Mouse (Mus musculus): Measurements from ENCODE around the gene Igsf21.

The Igsf21 gene

GRCm38 (mm10) chr4:140143884-140144525 is 102.6 kb downstream of the Igsf21 start:
- DNase-seq (ENCODE audit: low spot score in 2 of 2) = no peak

DNA sequence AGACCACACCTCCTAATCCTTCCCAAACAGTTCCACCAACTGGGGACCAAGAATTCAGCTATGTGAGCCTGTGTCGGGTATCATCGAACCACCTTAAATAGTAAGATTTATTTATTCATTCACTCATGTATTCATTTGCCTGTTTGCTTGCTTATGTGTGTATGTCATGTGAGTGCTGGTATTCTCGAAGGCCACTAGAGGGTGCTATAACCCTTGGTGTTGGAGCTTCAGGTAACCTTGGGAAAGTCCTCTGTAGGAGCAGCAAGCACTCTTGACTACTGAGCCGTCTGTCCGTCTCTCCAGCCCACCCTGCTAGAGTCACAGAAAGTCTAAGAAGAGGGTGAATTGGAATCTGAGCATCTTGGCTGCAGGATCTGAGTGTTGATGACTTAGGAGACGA is 103.4 kb downstream of the Igsf21 start:
- no peak for DNase-seq (ENCODE audit: low spot score in 2 of 2)

GRCm38 (mm10) chr4:140140485-140140884 is 106.1 kb downstream of the Igsf21 start:
- no peak for DNase-seq (ENCODE audit: low spot score in 2 of 2)

- DNase-seq (ENCODE audit: low spot score in 2 of 2) = no peak
Measured at GRCm38 (mm10) chr4:140138846-140139245, 107.7 kb downstream of the Igsf21 start.

- DNase-seq (ENCODE audit: low spot score in 2 of 2) = no peak
Measured at GRCm38 (mm10) chr4:140131625-140132321, 114.8 kb downstream of the Igsf21 start.

GRCm38 (mm10) chr4:140131201-140131600 is 115.4 kb downstream of the Igsf21 start:
- no peak for DNase-seq (ENCODE audit: low spot score in 2 of 2)

DNA sequence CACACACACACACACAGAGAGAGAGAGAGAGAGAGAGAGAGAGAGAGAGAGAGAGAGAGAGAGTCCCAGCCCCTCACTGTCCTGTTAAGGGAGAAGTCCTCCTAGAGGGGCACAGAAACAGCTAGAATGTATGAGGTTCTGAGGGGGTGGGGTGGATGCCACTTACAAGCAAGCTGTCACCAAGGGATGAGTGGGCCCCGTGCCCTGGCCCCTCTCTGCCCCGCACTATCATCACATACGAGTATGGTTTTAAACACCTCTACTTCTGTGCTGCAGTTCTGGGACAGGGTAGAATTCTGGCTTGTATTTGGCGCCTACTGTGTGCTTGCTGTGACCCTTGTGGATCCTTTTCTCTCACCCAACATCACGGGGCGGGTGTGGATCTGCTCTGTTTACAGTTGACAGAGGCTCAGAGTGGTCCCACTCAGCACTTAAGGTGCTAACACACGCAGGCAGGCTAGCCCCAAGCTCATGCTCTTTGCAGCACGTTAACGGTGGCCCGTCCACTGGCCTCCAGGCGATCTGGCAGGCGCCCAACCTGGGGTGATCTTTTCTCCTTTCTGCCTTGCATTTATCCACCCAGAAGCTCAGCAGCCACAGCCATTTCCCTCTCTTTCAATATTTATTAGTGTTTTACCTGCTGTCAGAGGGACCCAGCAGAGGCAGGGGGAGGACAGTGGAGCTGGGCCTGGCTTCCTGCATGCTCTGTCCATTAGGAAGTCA is 116.9 kb downstream of the Igsf21 start:
- no peak for DNase-seq (ENCODE audit: low spot score in 2 of 2)

GRCm38 (mm10) chr4:140128116-140128515 is 118.5 kb downstream of the Igsf21 start:
- no peak for DNase-seq (ENCODE audit: low spot score in 2 of 2)

DNA sequence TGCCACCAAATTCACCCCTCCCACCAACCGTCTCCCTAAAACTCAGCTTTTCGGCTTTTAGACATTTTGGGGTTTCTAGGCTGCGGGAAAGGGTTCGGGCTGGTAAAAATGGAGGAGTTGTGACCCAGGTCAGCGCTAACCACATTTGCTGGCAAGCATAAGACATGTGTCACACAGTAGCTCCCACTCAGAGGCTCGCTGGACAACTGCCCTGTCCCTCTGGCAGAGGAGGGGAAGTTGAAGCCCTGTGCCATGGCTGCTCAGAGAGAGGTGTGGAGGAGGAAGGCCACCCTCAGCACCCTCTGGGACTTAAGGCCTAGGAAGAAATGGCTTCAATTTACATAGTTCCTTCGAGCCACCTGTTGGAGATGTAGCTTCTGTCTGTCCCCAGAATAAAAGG is 120.8 kb downstream of the Igsf21 start:
- no peak for DNase-seq (ENCODE audit: low spot score in 2 of 2)

- no peak for DNase-seq (ENCODE audit: low spot score in 2 of 2)
Measured at GRCm38 (mm10) chr4:140122534-140122933, 124.0 kb downstream of the Igsf21 start.

- no peak for DNase-seq (ENCODE audit: low spot score in 2 of 2)
Measured at GRCm38 (mm10) chr4:140117275-140117691, 129.3 kb downstream of the Igsf21 start.

- no peak for DNase-seq (ENCODE audit: low spot score in 2 of 2)
Measured at GRCm38 (mm10) chr4:140115756-140116155, 130.8 kb downstream of the Igsf21 start.

GRCm38 (mm10) chr4:140115053-140115452 is 131.5 kb downstream of the Igsf21 start:
- DNase-seq (ENCODE audit: low spot score in 2 of 2) = no peak

- DNase-seq (ENCODE audit: low spot score in 2 of 2) = no peak
Measured at GRCm38 (mm10) chr4:140113690-140114475, 132.7 kb downstream of the Igsf21 start.

DNA sequence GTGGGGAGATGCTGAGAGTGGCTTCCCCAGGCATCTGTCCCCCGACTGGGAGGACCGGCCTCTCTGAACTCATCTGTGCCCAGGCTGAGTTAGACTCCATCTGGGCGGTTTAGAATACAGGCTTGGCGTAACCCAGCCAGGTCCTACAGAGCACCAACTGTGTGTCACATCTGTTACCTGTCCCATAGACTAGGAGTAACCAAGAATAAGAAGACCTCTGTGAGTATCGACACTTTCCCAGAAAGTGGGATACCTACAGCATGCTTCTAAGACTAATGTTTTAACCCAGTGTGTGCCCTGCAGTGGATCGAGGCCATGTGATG is 137.0 kb downstream of the Igsf21 start:
- DNase-seq (ENCODE audit: low spot score in 2 of 2) = no peak

- DNase-seq (ENCODE audit: low spot score in 2 of 2) = no peak
Measured at GRCm38 (mm10) chr4:140108871-140109625, 137.5 kb downstream of the Igsf21 start.

DNA sequence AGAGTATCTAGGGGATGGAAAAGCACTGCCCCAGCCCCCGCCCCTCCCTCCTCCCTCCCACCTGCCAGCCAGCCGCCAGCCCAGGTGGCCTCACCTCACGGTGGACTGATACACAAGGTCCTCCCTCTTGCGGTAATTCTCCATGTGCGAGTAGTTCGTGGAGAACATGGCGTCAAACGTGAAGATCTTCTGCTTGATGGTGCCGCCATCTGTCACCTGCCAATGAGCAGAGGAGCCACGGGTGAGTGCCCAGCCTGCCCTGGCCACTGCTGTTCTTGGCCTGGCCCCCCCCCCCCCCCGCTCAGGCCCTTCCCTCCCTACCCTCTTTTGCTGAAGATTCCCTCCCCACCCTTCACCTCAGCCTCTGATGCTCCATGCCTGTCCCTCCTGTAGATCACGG is 139.4 kb downstream of the Igsf21 start:
- DNase-seq (ENCODE audit: low spot score in 2 of 2) = no peak

DNA sequence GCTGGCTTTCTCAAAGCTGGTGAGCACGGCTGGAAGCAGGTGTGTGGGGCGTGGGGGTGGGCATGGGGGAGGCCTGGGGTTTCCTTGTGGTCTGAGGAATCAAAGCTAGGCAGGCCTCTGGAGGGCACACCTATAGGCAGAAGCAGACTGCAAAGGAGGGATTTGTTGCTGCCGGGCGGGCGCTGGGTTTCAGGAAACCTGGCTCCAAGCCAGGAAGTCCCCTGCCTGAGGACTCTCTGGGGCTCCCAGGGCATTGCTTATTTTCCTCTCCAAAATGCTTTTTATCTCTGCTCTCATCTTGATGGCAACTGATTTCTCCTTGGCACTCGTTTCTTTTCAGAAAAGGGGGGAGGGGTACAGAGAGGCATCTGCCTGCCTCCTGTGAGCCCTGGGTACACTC is 141.8 kb downstream of the Igsf21 start:
- DNase-seq (ENCODE audit: low spot score in 2 of 2) = no peak

DNA sequence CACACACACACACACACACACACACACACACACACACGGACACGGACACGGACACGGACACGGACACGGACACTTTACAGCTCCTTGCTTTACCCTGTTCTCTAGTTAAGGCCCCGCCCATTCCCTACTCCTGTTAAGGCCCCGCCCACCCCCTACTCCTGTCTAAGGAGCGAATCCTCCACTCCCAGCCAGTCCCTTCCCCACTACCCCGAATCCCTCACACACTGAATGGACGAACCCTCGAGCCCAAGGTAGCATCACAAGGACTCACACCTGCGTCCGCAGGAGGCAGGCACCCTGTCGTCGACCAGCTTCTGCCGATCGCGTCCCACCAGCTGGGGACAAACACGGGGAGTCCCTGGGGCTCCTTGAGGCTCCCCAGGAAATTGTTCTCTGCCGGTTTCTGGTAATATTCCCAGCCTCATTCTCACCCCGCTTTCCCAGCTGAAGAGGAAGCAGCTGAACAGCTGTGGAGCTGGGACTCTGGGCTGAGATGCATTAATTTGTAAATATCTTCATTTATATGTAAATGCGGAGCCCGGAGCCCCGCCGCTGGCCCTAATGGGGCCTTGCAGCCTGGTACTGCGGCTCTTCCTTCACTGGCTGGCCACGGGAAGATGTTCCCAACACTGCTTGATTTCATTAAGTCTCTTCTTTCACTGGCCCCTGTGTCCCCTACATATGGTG is 143.1 kb downstream of the Igsf21 start:
- no peak for DNase-seq (ENCODE audit: low spot score in 2 of 2)

- DNase-seq (ENCODE audit: low spot score in 2 of 2) = no peak
Measured at GRCm38 (mm10) chr4:140102581-140103200, 143.9 kb downstream of the Igsf21 start.

Measured in spleen, postnatal 4 days (tissue).